Mouse (Mus musculus): ENCODE measurements around the gene Etl4. TPM values are rescaled to one million over a fixed set of nuclear protein-coding genes. Genes with fewer than 3 reads are reported as not detected.
A peak's percentile ranks its signal among the peaks of the same experiment; 100 is the strongest.

The Etl4 gene
- polyA plus RNA-seq (2014; fragmentation: Nextera tagmentation; extraction: Ambion mirVana) = 59.6 and 76.7 TPM in 2 replicates

DNA sequence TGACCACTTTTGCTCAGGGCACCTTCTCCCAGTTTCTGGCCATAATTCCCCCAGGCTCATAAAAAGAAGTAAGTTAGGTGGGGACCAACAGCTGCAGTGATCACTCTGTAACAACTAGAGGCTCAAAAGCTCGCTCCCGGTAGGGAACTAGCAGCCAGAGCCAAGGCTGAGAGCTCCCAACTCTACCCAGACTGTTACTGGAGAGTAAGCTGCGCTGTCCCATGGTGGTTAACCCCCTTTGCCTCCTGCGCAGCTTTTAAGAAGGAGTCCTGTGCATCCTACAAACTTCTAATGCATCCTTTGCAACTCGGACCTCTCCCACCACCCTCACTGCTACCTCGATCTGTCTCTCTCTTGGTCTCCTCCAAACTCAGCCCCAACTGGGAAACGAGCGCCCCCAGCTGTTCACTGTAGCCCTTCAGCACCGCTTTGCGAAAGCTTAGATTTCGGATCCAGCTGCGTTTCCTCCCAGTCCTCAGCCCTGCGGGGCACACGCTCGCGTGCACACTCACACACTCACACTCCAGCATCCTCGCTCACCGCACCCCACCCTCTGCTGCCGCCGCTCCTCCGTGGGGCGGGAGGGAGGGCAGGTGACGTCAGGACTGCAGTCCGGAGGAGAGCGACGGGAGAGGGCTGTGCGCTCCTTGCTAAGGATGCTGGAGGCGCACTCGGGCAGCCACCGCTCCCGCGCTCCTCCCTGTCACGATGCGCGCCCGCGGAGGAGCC is at the start of gene Etl4:
Gene Etl4, plus strand, starts transcription at position 610 of the 729 bp plus-strand sequence.
- WGBS = 0% methylated on average over 34 of the region's 37 CpGs
- peaks cover 4% of the 10 kb centered on the region for H3K27me3 ChIP-seq (ENCODE audit: control insufficient read depth, insufficient read depth, low read length)
- H3K9me3 ChIP-seq (ENCODE audit: control insufficient read depth, low read depth, low read length) = no peaks in the 10 kb centered on the region
- H3K9ac ChIP-seq (replicated peaks; ENCODE audit: low read depth, low read length) = 0 out of 2 replicates have a peak within 1 kb of the TSS, but pooled peaks have one; percentile 3
- H3K4me3 ChIP-seq (ENCODE audit: low read depth, low read length) = peak within 1 kb of the TSS; percentile 41
- peak within 1 kb of the TSS; percentile 90 for H3K4me2 ChIP-seq (replicated peaks; ENCODE audit: low read depth, low read length)
- no peaks in the 10 kb centered on the region for H3K4me1 ChIP-seq (ENCODE audit: control insufficient read depth, insufficient read depth, low read length)
- H3K27ac ChIP-seq (ENCODE audit: low read length) = no peak within 1 kb of the TSS
- no peaks in the 10 kb centered on the region for H3K36me3 ChIP-seq (ENCODE audit: control insufficient read depth, insufficient read depth, low read length)
- peak; percentile 88 for ATAC-seq (ENCODE audit: insufficient number of reproducible peaks, insufficient read depth, low FRiP score, low read depth)

DNA sequence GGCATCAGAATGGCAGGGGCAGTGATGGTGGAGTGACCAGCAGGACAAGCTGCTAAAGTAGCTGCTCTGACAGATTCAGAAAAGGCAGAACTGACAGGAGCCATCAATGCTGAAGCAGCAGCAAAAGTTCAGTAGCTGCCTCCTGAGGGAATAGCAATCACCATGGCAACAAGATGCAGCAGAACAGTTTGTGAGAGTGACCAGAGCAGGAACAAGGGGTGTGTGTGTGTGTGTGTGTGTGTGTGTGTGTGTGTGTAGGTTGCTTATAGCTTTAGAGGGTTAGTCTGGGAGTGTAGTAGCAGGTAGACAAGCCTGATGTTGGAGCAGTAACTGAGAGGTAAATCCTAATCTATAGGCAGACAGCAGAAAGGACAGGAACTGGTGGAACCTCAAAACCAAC is 40.4 kb upstream of the Etl4 start:
- Histone ChIP-seq H3K4me1 (ENCODE audit: control insufficient read depth, insufficient read depth, low read length) (no peaks in the 10 kb centered on the region), H3K27me3 (ENCODE audit: control insufficient read depth, insufficient read depth, low read length) (no peaks in the 10 kb centered on the region), H3K27ac (ENCODE audit: low read length) (no peak overlapping the region), H3K9me3 (ENCODE audit: control insufficient read depth, low read depth, low read length) (no peaks in the 10 kb centered on the region), H3K9ac (replicated peaks; ENCODE audit: low read depth, low read length) (no peak overlapping the region), H3K4me2 (replicated peaks; ENCODE audit: low read depth, low read length) (no peak overlapping the region), H3K4me3 (ENCODE audit: low read depth, low read length) (no peak overlapping the region), H3K36me3 (ENCODE audit: control insufficient read depth, insufficient read depth, low read length) (no peaks in the 10 kb centered on the region)
- no peak for ATAC-seq (ENCODE audit: insufficient number of reproducible peaks, insufficient read depth, low FRiP score, low read depth)

DNA sequence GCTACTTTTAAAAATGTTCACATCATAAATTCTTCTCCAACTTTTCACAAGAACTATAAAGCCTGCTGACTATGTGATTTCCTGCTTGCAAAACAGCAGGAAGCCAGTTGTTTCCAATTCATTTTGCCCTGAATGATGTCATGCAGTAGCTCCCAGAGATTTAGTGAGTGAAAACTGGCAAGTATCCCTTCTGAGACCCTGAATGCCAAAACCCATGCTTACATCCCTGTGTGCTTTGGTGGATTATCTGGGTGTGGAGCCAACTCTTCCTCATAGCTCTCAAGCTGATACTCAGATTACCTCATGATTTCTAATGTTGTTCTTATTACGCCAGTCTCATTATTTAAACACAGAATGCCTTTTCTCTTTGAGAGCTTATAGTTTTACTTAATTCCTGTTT is 37.7 kb upstream of the Etl4 start:
- no peaks in the 10 kb centered on the region for H3K36me3 ChIP-seq (ENCODE audit: control insufficient read depth, insufficient read depth, low read length)
- no peak for ATAC-seq (ENCODE audit: insufficient number of reproducible peaks, insufficient read depth, low FRiP score, low read depth)
- WGBS = 86% methylated on average over 1 of the region's 1 CpGs
- no peak overlapping the region for H3K4me2 ChIP-seq (replicated peaks; ENCODE audit: low read depth, low read length)
- no peaks in the 10 kb centered on the region for H3K27me3 ChIP-seq (ENCODE audit: control insufficient read depth, insufficient read depth, low read length)
- H3K9ac ChIP-seq (replicated peaks; ENCODE audit: low read depth, low read length) = no peak overlapping the region
- no peak overlapping the region for H3K27ac ChIP-seq (ENCODE audit: low read length)
- no peaks in the 10 kb centered on the region for H3K4me1 ChIP-seq (ENCODE audit: control insufficient read depth, insufficient read depth, low read length)
- no peak overlapping the region for H3K4me3 ChIP-seq (ENCODE audit: low read depth, low read length)
- H3K9me3 ChIP-seq (ENCODE audit: control insufficient read depth, low read depth, low read length) = no peaks in the 10 kb centered on the region

DNA sequence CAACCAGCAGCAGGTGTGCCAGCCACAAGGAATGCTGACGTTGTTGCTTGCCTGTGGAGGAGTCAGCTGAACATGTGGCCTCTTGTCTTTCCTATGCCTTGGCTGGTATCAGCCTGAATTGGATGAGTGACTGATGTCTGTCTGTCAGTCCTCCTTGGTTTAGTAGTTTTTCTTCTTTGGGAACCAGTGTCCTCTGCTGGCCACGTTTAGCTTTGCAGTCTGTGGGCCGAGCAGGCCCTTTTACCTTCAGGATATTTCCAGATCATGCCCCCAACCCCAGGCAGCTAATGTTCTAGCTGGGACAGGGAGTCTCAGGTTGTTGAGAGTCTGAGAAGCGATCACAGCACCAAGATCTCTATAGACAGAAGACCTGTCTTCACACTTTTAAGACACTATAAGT is 18.7 kb upstream of the Etl4 start:
- H3K4me2 ChIP-seq (replicated peaks; ENCODE audit: low read depth, low read length) = no peak overlapping the region
- no peak overlapping the region for H3K9ac ChIP-seq (replicated peaks; ENCODE audit: low read depth, low read length)
- ATAC-seq (ENCODE audit: insufficient number of reproducible peaks, insufficient read depth, low FRiP score, low read depth) = no peak
- H3K4me1 ChIP-seq (ENCODE audit: control insufficient read depth, insufficient read depth, low read length) = no peaks in the 10 kb centered on the region
- H3K27me3 ChIP-seq (ENCODE audit: control insufficient read depth, insufficient read depth, low read length) = no peaks in the 10 kb centered on the region
- H3K27ac ChIP-seq (ENCODE audit: low read length) = no peak overlapping the region
- no peak overlapping the region for H3K4me3 ChIP-seq (ENCODE audit: low read depth, low read length)
- H3K36me3 ChIP-seq (ENCODE audit: control insufficient read depth, insufficient read depth, low read length) = no peaks in the 10 kb centered on the region
- no peaks in the 10 kb centered on the region for H3K9me3 ChIP-seq (ENCODE audit: control insufficient read depth, low read depth, low read length)
- WGBS = 43% methylated on average over 4 of the region's 4 CpGs

DNA sequence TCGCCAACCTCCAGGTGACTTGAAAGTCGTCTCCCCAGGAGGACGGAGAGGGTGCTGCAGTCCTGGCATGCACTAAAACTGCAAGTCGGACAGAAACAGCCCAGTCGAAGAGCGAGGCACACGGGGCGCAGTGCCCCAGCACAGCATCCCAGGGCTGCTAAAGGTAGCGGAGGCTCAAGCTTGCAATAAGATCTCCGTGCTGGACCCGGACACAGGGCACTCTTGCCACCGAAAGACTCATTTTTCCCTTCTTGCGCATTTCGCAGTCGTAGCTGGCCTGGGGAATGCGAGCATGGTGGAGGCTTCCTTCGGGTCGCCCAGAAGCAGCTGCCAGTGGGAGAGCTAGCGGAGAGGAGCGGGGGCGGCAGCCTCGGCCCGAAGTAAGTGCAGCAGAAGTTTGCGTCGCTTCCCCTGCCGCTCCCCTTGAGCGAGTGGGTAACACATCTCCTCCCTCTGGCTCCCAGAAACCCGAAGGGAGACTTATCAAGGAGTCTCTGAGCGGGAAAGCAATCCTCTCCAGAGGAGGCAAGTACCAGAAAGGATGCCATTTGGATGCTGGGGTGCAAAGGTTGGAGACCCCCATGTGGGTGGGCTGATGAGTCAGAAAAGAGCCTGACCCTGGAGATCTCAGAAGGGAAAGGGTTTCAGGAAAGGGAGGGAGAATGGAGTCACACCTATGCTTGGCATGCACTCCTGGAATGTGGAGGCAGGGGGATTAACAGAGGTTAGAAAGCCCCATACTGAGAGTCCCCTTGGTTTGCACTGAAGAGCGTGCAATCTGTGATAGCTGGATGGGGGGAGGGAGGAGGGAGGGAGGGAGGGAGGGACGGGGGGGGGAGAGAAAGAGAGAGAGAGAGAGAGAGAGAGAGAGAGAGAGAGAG is 560 bp downstream of the Etl4 start:
- Histone ChIP-seq H3K9ac (replicated peaks; ENCODE audit: low read depth, low read length) (0 out of 2 replicates have a peak overlapping the region, but pooled peaks have one; percentile 3), H3K27ac (ENCODE audit: low read length) (no peak overlapping the region), H3K9me3 (ENCODE audit: control insufficient read depth, low read depth, low read length) (no peaks in the 10 kb centered on the region), H3K27me3 (ENCODE audit: control insufficient read depth, insufficient read depth, low read length) (peaks cover 4% of the 10 kb centered on the region), H3K4me2 (replicated peaks; ENCODE audit: low read depth, low read length) (peak overlapping the region; percentile 90), H3K4me3 (ENCODE audit: low read depth, low read length) (peak overlapping the region; percentile 41), H3K4me1 (ENCODE audit: control insufficient read depth, insufficient read depth, low read length) (no peaks in the 10 kb centered on the region), H3K36me3 (ENCODE audit: control insufficient read depth, insufficient read depth, low read length) (no peaks in the 10 kb centered on the region)
- under 1% methylated on average over 30 of the region's 31 CpGs for WGBS
- ATAC-seq (ENCODE audit: insufficient number of reproducible peaks, insufficient read depth, low FRiP score, low read depth) = peak; percentile 62; the same call in 1 of the 2 replicates

DNA sequence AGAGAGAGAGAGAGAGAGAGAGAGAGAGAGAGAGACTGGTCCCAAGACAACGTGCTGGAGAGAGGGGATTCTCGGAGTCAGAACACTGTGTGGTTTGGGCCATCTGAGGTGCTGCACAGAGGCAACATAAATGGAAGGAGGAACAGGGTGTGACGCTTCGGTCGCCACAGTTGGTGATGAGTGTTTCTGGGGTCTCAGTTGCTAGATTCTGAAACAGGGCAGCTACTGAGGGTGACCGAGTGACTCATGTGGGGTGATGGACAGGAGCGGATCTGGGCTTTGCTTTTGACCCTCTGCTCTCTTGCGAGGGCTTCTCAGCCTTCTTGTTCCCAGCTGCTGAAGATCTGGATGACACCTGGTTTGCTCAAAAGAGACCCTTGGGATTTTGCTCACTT is 1.2 kb downstream of the Etl4 start:
- Histone ChIP-seq H3K4me3 (ENCODE audit: low read depth, low read length) (no peak overlapping the region), H3K27me3 (ENCODE audit: control insufficient read depth, insufficient read depth, low read length) (peaks cover 4% of the 10 kb centered on the region)

DNA sequence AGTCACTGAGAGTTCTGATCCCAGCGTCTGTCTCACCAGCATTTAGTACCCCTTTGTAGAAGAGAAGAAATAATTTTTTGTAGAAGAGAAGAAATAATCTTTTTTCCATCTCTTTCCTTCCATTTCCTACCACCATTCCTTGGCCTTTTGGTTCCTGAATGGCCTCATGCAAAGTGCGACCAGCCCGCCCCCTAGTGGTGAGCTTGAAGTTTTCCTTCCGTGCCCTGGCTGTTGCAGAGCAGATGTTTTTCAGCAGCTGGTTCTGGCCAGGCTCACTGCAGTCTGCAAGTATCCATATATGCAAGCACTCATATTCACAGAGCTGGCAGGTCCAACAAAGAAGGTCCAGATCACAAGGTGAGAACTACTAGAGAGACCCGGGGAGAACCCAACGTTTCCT is 9.6 kb downstream of the Etl4 start:
- H3K36me3 ChIP-seq (ENCODE audit: control insufficient read depth, insufficient read depth, low read length) = no peaks in the 10 kb centered on the region
- WGBS = 23% methylated on average over 6 of the region's 6 CpGs
- no peaks in the 10 kb centered on the region for H3K4me1 ChIP-seq (ENCODE audit: control insufficient read depth, insufficient read depth, low read length)
- H3K9ac ChIP-seq (replicated peaks; ENCODE audit: low read depth, low read length) = no peak overlapping the region
- H3K27me3 ChIP-seq (ENCODE audit: control insufficient read depth, insufficient read depth, low read length) = no peaks in the 10 kb centered on the region
- H3K9me3 ChIP-seq (ENCODE audit: control insufficient read depth, low read depth, low read length) = no peaks in the 10 kb centered on the region
- no peak for ATAC-seq (ENCODE audit: insufficient number of reproducible peaks, insufficient read depth, low FRiP score, low read depth)
- no peak overlapping the region for H3K27ac ChIP-seq (ENCODE audit: low read length)
- no peak overlapping the region for H3K4me3 ChIP-seq (ENCODE audit: low read depth, low read length)
- no peak overlapping the region for H3K4me2 ChIP-seq (replicated peaks; ENCODE audit: low read depth, low read length)

More for the DNA sequence above, 1.2 kb downstream of the Etl4 start:
- no peak overlapping the region for H3K4me2 ChIP-seq (replicated peaks; ENCODE audit: low read depth, low read length)
- no peaks in the 10 kb centered on the region for H3K4me1 ChIP-seq (ENCODE audit: control insufficient read depth, insufficient read depth, low read length)
- ATAC-seq (ENCODE audit: insufficient number of reproducible peaks, insufficient read depth, low FRiP score, low read depth) = no peak
- H3K9ac ChIP-seq (replicated peaks; ENCODE audit: low read depth, low read length) = no peak overlapping the region
- WGBS = 2% methylated on average over 8 of the region's 8 CpGs
- H3K27ac ChIP-seq (ENCODE audit: low read length) = no peak overlapping the region
- H3K9me3 ChIP-seq (ENCODE audit: control insufficient read depth, low read depth, low read length) = no peaks in the 10 kb centered on the region
- H3K36me3 ChIP-seq (ENCODE audit: control insufficient read depth, insufficient read depth, low read length) = no peaks in the 10 kb centered on the region

DNA sequence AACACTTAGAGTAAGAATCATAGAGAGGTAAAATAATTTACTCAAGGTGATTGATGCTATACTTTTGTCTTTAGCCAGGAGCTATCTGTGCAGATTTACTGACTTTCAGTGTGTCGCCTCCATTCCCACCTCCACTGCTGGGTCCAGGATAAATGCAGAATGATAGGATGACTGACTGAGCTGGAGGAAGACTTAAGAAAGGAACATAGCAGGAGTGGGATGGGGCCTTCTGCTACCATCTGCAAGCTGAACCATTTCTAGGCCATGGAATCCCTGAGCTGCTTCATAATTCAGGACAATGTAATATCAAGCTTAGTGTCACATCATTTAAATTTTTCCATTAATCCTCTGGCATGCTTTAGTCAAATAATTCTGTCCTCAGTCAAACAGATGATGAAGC is 20.4 kb downstream of the Etl4 start:
- no peak overlapping the region for H3K4me3 ChIP-seq (ENCODE audit: low read depth, low read length)
- no peak overlapping the region for H3K4me2 ChIP-seq (replicated peaks; ENCODE audit: low read depth, low read length)
- WGBS = 76% methylated on average over 1 of the region's 1 CpGs
- H3K9ac ChIP-seq (replicated peaks; ENCODE audit: low read depth, low read length) = no peak overlapping the region
- H3K27ac ChIP-seq (ENCODE audit: low read length) = no peak overlapping the region
- no peak for ATAC-seq (ENCODE audit: insufficient number of reproducible peaks, insufficient read depth, low FRiP score, low read depth)
- H3K9me3 ChIP-seq (ENCODE audit: control insufficient read depth, low read depth, low read length) = no peaks in the 10 kb centered on the region
- no peaks in the 10 kb centered on the region for H3K36me3 ChIP-seq (ENCODE audit: control insufficient read depth, insufficient read depth, low read length)
- H3K27me3 ChIP-seq (ENCODE audit: control insufficient read depth, insufficient read depth, low read length) = no peaks in the 10 kb centered on the region
- H3K4me1 ChIP-seq (ENCODE audit: control insufficient read depth, insufficient read depth, low read length) = no peaks in the 10 kb centered on the region

Data from stomach, embryonic 14.5 days (tissue).